Mouse (Mus musculus) embryonic fibroblast, embryonic 13.5 days (primary cell): ENCODE measurements around the gene Kcnd3. TPM values are rescaled to one million over a fixed set of nuclear protein-coding genes. Genes with fewer than 3 reads are reported as not detected.
A peak's percentile ranks its signal among the peaks of the same experiment; 100 is the strongest.

Experiments used
- H3K27ac ChIP-seq: 2 replicates; pipeline ENCODE4 v1.5.1; 2012; ENCODE audit warnings: low read length, control low read depth, inconsistent platforms; ENCODE audit not compliant: insufficient read depth
- H3K4me1 ChIP-seq: 2 replicates; pipeline ENCODE4 v1.6.1; 2011; ENCODE audit warnings: low read length; ENCODE audit not compliant: control insufficient read depth, insufficient read depth
- H3K4me3 ChIP-seq: 2 replicates; pipeline ENCODE4 v1.5.1; 2011; ENCODE audit warnings: mild to moderate bottlenecking, control low read depth, low read length; ENCODE audit not compliant: insufficient read depth
- CTCF ChIP-seq: IDR thresholded peaks from 2 replicates; pipeline ENCODE4 v1.5.1; 2011; ENCODE audit warnings: mild to moderate bottlenecking, control low read depth, low read length, moderate library complexity, borderline replicate concordance; ENCODE audit not compliant: insufficient read depth
- POLR2A ChIP-seq: IDR thresholded peaks from 2 replicates; pipeline ENCODE4 v1.6.1; 2011; ENCODE audit warnings: low read depth, mild to moderate bottlenecking, control low read depth, low read length, moderate library complexity
- polyA plus RNA-seq: library from polyadenylated mRNA; stranded (reverse); fragments of >200 nt; gene quantifications from 2 replicates; pipeline ENCODE4 v1.2.4, GENCODE M21; 2011; ENCODE audit warnings: low read depth; ENCODE audit not compliant: missing spikeins, insufficient read length

The Kcnd3 gene
- polyA plus RNA-seq, 1 experiment: 0.25 TPM

- Histone ChIP-seq H3K4me3 (no peak overlapping the region), H3K4me1 (no peaks in the 10 kb centered on the region), H3K27ac (no peak overlapping the region)
- TF ChIP-seq POLR2A: no peak
- TF ChIP-seq CTCF: no peak
These were observed 213.1 kb downstream of the Kcnd3 start for GRCm38 (mm10) chr3:105665105-105665765.

- no peak for TF ChIP-seq CTCF
- no peak for TF ChIP-seq POLR2A
- Histone ChIP-seq H3K27ac (no peak overlapping the region), H3K4me3 (no peak overlapping the region), H3K4me1 (no peaks in the 10 kb centered on the region)
These were observed 214.9 kb downstream of the Kcnd3 start for GRCm38 (mm10) chr3:105666996-105667523.

GRCm38 (mm10) chr3:105668161-105668560, 216.0 kb downstream of the Kcnd3 start:
- TF ChIP-seq CTCF (no peak), POLR2A (no peak)
- H3K4me1 ChIP-seq: no peaks in the 10 kb centered on the region
- H3K27ac ChIP-seq: no peak overlapping the region
- H3K4me3 ChIP-seq: no peak overlapping the region

- H3K27ac ChIP-seq: no peak overlapping the region
- H3K4me1 ChIP-seq: no peaks in the 10 kb centered on the region
- no peak overlapping the region for H3K4me3 ChIP-seq
- TF ChIP-seq POLR2A (no peak), CTCF (no peak)
These were observed 217.6 kb downstream of the Kcnd3 start for GRCm38 (mm10) chr3:105669776-105670175.

- H3K4me3 ChIP-seq: no peak overlapping the region
- TF ChIP-seq CTCF: no peak
- TF ChIP-seq POLR2A: no peak
- H3K4me1 ChIP-seq: no peaks in the 10 kb centered on the region
- no peak overlapping the region for H3K27ac ChIP-seq
These were observed 218.7 kb downstream of the Kcnd3 start for GRCm38 (mm10) chr3:105670801-105671200.

GRCm38 (mm10) chr3:105674595-105675218, 222.6 kb downstream of the Kcnd3 start:
- Histone ChIP-seq H3K4me3 (no peak overlapping the region), H3K27ac (no peak overlapping the region), H3K4me1 (no peaks in the 10 kb centered on the region)
- no peak for TF ChIP-seq POLR2A
- TF ChIP-seq CTCF: no peak

GRCm38 (mm10) chr3:105675932-105676331, 223.8 kb downstream of the Kcnd3 start:
- no peak for TF ChIP-seq CTCF
- no peak for TF ChIP-seq POLR2A

GRCm38 (mm10) chr3:105680346-105680745, 228.2 kb downstream of the Kcnd3 start:
- H3K4me1 ChIP-seq: no peaks in the 10 kb centered on the region
- no peak for TF ChIP-seq POLR2A
- TF ChIP-seq CTCF: no peak
- H3K4me3 ChIP-seq: no peak overlapping the region
- no peak overlapping the region for H3K27ac ChIP-seq

More at GRCm38 (mm10) chr3:105675932-105676331, 223.8 kb downstream of the Kcnd3 start:
- H3K4me1 ChIP-seq: no peaks in the 10 kb centered on the region
- H3K4me3 ChIP-seq: no peak overlapping the region
- H3K27ac ChIP-seq: no peak overlapping the region

GRCm38 (mm10) chr3:105686394-105687323, 234.5 kb downstream of the Kcnd3 start:
- peak overlapping the region; percentile 99 for H3K4me3 ChIP-seq
- H3K27ac ChIP-seq: no peak overlapping the region
- no peaks in the 10 kb centered on the region for H3K4me1 ChIP-seq
- TF ChIP-seq CTCF (no peak), POLR2A (no peak)
